Mouse (Mus musculus) intestine, embryonic 16.5 days (tissue): ENCODE data around the gene Eps8l2. TPM values are rescaled to one million over a fixed set of nuclear protein-coding genes. Genes with fewer than 3 reads are reported as not detected.

Experiments
- ATAC-seq: fragments of 200-750 bp; cut with Nextera tagmentation; 2 replicates; pipeline ENCODE4 v1.8.0; 2017; ENCODE audit warnings: moderate TSS enrichment, moderate library complexity
- H3K27ac ChIP-seq: fragments of 300-500 bp; sonication (generic); 2 replicates; pipeline ENCODE4 v1.5.1; 2014; ENCODE audit warnings: mild to moderate bottlenecking, low read length
- H3K27me3 ChIP-seq: fragments of 300-500 bp; sonication (generic); replicated peaks from 2 replicates; pipeline ENCODE4 v1.6.1; 2014; ENCODE audit warnings: low read length, control low read depth, mixed read lengths; ENCODE audit not compliant: control insufficient read depth, insufficient read depth
- H3K36me3 ChIP-seq: fragments of 300-500 bp; sonication (generic); 2 replicates; pipeline ENCODE4 v1.6.1; 2014; ENCODE audit warnings: low read length, control low read depth; ENCODE audit not compliant: control insufficient read depth, insufficient read depth
- H3K4me1 ChIP-seq: fragments of 300-500 bp; sonication (generic); 2 replicates; pipeline ENCODE4 v1.6.1; 2014; ENCODE audit warnings: low read length, control low read depth, mixed read lengths; ENCODE audit not compliant: control insufficient read depth, insufficient read depth
- H3K4me2 ChIP-seq: fragments of 300-500 bp; sonication (generic); 2 replicates; pipeline ENCODE4 v1.6.1; 2014; ENCODE audit warnings: low read depth, low read length, control low read depth
- H3K4me3 ChIP-seq: fragments of 300-500 bp; sonication (generic); 2 replicates; pipeline ENCODE4 v1.5.1; 2014; ENCODE audit warnings: mild to moderate bottlenecking, low read length
- H3K9ac ChIP-seq: fragments of 300-500 bp; sonication (generic); 2 replicates; pipeline ENCODE4 v1.6.1; 2014; ENCODE audit warnings: low read depth, low read length
- H3K9me3 ChIP-seq: fragments of 300-500 bp; sonication (generic); 2 replicates; pipeline ENCODE4 v1.6.1; 2016; ENCODE audit warnings: low read length, control low read depth; ENCODE audit not compliant: control insufficient read depth
- WGBS: fragments of 180-500 bp; shearing (Covaris S2); extraction: QIAGEN DNeasy Blood & Tissue Kit; methylation state at CpG from one replicate; pipeline ENCODE4 v1.1.7; 2014; 5-methylcytosine and 5-hydroxymethylcytosine counted together
- polyA plus RNA-seq: library from polyadenylated mRNA; unstranded; fragments of >200 nt; fragmentation: Nextera tagmentation; extraction: Ambion mirVana; gene quantifications from 2 replicates; pipeline ENCODE4 v1.2.1, GENCODE M21; 2015

Eps8l2 gene
- polyA plus RNA-seq, 1 experiment from 2014 or later = 191 TPM

GRCm38 (mm10) chr7:141355626-141356326 lies 17.1 kb downstream of the Eps8l2 start:
- peaks cover 9% of the 10 kb centered on the region for H3K4me1 ChIP-seq
- no peak overlapping the region for H3K27ac ChIP-seq
- no peak overlapping the region for H3K4me3 ChIP-seq
- H3K9ac ChIP-seq = no peak overlapping the region
- WGBS = 64% methylated on average over 12 of the region's 12 CpGs
- H3K27me3 ChIP-seq = no peaks in the 10 kb centered on the region
- 0 out of 2 replicates have a peak, but pooled peaks have one; percentile 26 for ATAC-seq
- 0 out of 2 replicates have a peak, but pooled peaks cover 3% of the 10 kb centered on the region for H3K36me3 ChIP-seq
- H3K4me2 ChIP-seq = no peak overlapping the region
- no peaks in the 10 kb centered on the region for H3K9me3 ChIP-seq

GRCm38 (mm10) chr7:141356971-141357370 lies 18.3 kb downstream of the Eps8l2 start:
- Histone ChIP-seq H3K9ac (no peak overlapping the region), H3K4me3 (no peak overlapping the region), H3K4me1 (peaks cover 9% of the 10 kb centered on the region; the same call in 1 of the 2 replicates), H3K27me3 (no peaks in the 10 kb centered on the region), H3K4me2 (no peak overlapping the region), H3K9me3 (no peaks in the 10 kb centered on the region), H3K36me3 (0 out of 2 replicates have a peak, but pooled peaks cover 3% of the 10 kb centered on the region), H3K27ac (no peak overlapping the region)
- ATAC-seq = no peak; the same call in 1 of the 2 replicates
- 73% methylated on average over 14 of the region's 14 CpGs for WGBS

GRCm38 (mm10) chr7:141361510-141361909 lies 22.8 kb downstream of the Eps8l2 start:
- 15% methylated on average over 24 of the region's 24 CpGs for whole genome bisulfite sequencing
- no peak overlapping the region for H3K9ac ChIP-seq
- no peaks in the 10 kb centered on the region for H3K36me3 ChIP-seq

DNA sequence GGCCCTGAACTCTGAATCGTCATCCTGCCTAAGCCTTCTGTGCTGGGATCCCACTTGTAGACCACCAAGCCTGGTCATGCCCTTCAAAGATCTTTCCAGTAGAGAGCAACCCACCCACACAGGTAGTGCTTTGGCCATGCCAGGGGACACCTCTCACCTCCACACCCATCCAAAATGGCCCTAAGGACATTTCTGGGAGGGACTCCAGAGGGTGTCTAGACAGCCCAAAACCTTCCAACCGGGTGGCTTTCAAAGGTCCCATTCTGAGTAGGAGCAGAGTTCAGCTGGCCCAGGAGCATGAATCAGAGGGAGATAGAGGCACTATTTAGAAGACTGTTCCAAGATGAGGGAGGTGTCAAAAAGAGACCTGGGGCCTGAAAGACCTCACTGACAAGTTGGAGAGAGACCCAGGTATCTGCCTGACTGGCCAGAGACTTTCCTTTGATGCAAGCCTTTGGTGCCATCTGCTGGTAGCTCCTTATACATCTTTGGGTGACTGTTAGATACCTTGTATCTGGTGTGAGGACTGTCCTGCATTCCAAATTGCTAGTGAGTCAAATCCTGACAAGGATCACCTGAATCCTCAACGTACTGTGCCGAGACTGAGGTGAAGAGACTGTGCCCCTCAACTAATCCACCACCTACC lies 24.5 kb downstream of the Eps8l2 start:
- no peak overlapping the region for H3K4me2 ChIP-seq
- H3K9ac ChIP-seq = no peak overlapping the region
- H3K4me3 ChIP-seq = no peak overlapping the region
- peaks cover 9% of the 10 kb centered on the region; the same call in 1 of the 2 replicates for H3K4me1 ChIP-seq
- no peaks in the 10 kb centered on the region for H3K9me3 ChIP-seq
- no peaks in the 10 kb centered on the region for H3K36me3 ChIP-seq
- peak; percentile 72 for ATAC-seq
- no peak overlapping the region for H3K27ac ChIP-seq
- no peaks in the 10 kb centered on the region for H3K27me3 ChIP-seq
- 60% methylated on average over 4 of the region's 4 CpGs for WGBS

More at GRCm38 (mm10) chr7:141361510-141361909, 22.8 kb downstream of the Eps8l2 start:
- peak; percentile 77 for ATAC-seq
- Histone ChIP-seq H3K4me3 (no peak overlapping the region), H3K27ac (peak overlapping the region; percentile 69; the same call in 1 of the 2 replicates), H3K4me2 (no peak overlapping the region), H3K4me1 (peaks cover 9% of the 10 kb centered on the region; the same call in 1 of the 2 replicates), H3K9me3 (no peaks in the 10 kb centered on the region), H3K27me3 (no peaks in the 10 kb centered on the region)

GRCm38 (mm10) chr7:141363752-141364125 lies 25.1 kb downstream of the Eps8l2 start:
- Histone ChIP-seq H3K4me1 (peaks cover 9% of the 10 kb centered on the region; the same call in 1 of the 2 replicates), H3K9ac (no peak overlapping the region), H3K4me2 (no peak overlapping the region), H3K27ac (no peak overlapping the region), H3K4me3 (no peak overlapping the region), H3K36me3 (no peaks in the 10 kb centered on the region), H3K27me3 (no peaks in the 10 kb centered on the region), H3K9me3 (no peaks in the 10 kb centered on the region)
- WGBS = 74% methylated on average over 2 of the region's 2 CpGs
- 0 out of 2 replicates have a peak, but pooled peaks have one; percentile 1 for ATAC-seq

DNA sequence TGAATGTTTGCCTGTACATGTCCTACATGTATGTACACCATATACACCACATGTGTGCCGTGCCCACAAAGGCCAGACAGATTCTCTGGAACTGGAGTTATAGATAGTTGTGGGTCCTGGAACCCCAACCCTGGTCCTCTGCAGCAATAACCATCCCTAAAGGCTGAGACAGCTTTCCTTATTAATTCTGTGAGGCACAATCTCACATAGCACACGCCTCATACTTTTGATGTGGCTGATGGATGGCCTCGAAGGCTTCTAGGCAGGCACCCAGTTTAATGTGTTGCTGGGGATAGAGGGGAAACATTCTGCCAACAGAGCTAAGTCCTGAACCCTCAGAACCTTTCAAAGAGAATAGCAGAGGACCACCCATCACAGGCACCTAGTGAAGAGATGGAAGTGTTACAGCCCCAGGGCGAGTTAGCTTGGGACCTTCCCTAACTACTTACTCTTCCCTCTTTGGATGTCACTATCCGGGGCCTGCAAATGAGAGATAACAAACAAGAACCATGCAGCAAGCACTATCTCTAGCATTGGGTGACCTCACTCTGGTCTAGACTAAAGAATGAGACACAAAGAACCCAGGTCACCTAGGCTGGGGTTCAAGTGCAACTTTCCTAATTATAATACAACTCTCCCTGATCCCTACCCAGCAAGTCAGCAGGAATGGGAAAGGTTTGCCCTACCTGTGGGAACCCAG lies 25.8 kb downstream of the Eps8l2 start:
- no peaks in the 10 kb centered on the region for H3K36me3 ChIP-seq
- H3K4me2 ChIP-seq = no peak overlapping the region
- no peaks in the 10 kb centered on the region for H3K27me3 ChIP-seq
- no peak overlapping the region for H3K4me3 ChIP-seq
- no peak overlapping the region for H3K27ac ChIP-seq
- ATAC-seq = 0 out of 2 replicates have a peak, but pooled peaks have one; percentile 26
- peaks cover 9% of the 10 kb centered on the region; the same call in 1 of the 2 replicates for H3K4me1 ChIP-seq
- no peak overlapping the region for H3K9ac ChIP-seq
- 79% methylated on average over 5 of the region's 5 CpGs for WGBS
- H3K9me3 ChIP-seq = no peaks in the 10 kb centered on the region

DNA sequence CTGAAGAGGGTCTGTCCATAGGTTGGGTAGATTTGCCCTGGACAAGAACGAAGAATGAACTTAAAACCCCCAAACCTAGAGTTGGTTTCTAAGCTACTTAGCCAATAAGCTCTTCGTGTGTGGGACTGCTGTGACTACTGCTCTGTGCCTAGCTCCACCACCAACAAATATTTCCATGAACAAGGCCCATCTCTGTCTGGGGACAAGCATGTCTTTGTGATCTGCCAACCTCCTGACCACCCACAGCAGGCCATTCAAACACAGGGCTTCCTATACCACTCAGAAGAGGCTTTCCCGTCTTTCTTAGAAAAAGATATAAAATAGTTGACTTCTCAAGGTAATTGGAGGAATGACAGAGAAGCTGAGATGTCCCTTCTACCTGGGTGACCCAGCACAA lies 26.4 kb downstream of the Eps8l2 start:
- no peak overlapping the region for H3K27ac ChIP-seq
- no peaks in the 10 kb centered on the region for H3K27me3 ChIP-seq
- 69% methylated on average over 3 of the region's 3 CpGs for WGBS
- H3K4me1 ChIP-seq = peaks cover 9% of the 10 kb centered on the region; the same call in 1 of the 2 replicates
- H3K9ac ChIP-seq = no peak overlapping the region
- no peak overlapping the region for H3K4me2 ChIP-seq
- no peaks in the 10 kb centered on the region for H3K9me3 ChIP-seq
- no peaks in the 10 kb centered on the region for H3K36me3 ChIP-seq
- no peak for ATAC-seq
- H3K4me3 ChIP-seq = no peak overlapping the region

GRCm38 (mm10) chr7:141367358-141367757 lies 28.7 kb downstream of the Eps8l2 start:
- no peak overlapping the region for H3K27ac ChIP-seq
- H3K4me1 ChIP-seq = 0 out of 2 replicates have a peak, but pooled peaks cover 5% of the 10 kb centered on the region
- no peaks in the 10 kb centered on the region for H3K9me3 ChIP-seq
- 83% methylated on average over 4 of the region's 4 CpGs for WGBS
- no peak overlapping the region for H3K4me3 ChIP-seq
- no peak for ATAC-seq
- H3K9ac ChIP-seq = no peak overlapping the region
- H3K36me3 ChIP-seq = no peaks in the 10 kb centered on the region
- H3K27me3 ChIP-seq = no peaks in the 10 kb centered on the region
- no peak overlapping the region for H3K4me2 ChIP-seq

GRCm38 (mm10) chr7:141369918-141370317 lies 31.2 kb downstream of the Eps8l2 start:
- H3K27ac ChIP-seq = no peak overlapping the region
- 63% methylated on average over 5 of the region's 5 CpGs for WGBS

More at GRCm38 (mm10) chr7:141369918-141370317, 31.2 kb downstream of the Eps8l2 start:
- H3K4me3 ChIP-seq = no peak overlapping the region
- no peaks in the 10 kb centered on the region for H3K9me3 ChIP-seq
- H3K4me1 ChIP-seq = 0 out of 2 replicates have a peak, but pooled peaks cover 5% of the 10 kb centered on the region
- no peak overlapping the region for H3K4me2 ChIP-seq
- H3K27me3 ChIP-seq = no peaks in the 10 kb centered on the region
- H3K36me3 ChIP-seq = no peaks in the 10 kb centered on the region
- H3K9ac ChIP-seq = no peak overlapping the region
- ATAC-seq = no peak
